Mouse (Mus musculus): ENCODE data around the gene Miga2.
A peak's percentile ranks its signal among the peaks of the same experiment; 100 is the strongest.

GRCm38 (mm10) chr2:30415157-30415935 is 51.3 kb downstream of the Miga2 start, which contains the start of gene Crat:
- TF ChIP-seq CTCF (IDR thresholded peaks at IDR 0.05) (no peak), POLR2A (IDR thresholded peaks at IDR 0.05; ENCODE audit: insufficient read depth, low read depth, low read length) (peak; percentile 92)

Data from heart, adult 2 months (tissue).